Mouse (Mus musculus) ES-Bruce4 (cell line): ENCODE measurements at regions not wholly inside any gene's neighbourhood (a gene's known extent, or its start where the extent isn't known, plus 50 kb on each side); places are given as distances from the start of the nearest gene placed in this dataset.
A peak's percentile ranks its signal among the peaks of the same experiment; 100 is the strongest.

Source experiments
- H3K27ac ChIP-seq: 2 replicates; pipeline ENCODE4 v1.5.1; 2012; ENCODE audit warnings: low read length, inconsistent platforms; ENCODE audit not compliant: insufficient read depth
- H3K27me3 ChIP-seq: 2 replicates; pipeline ENCODE4 v1.6.1; 2012; ENCODE audit warnings: mild to moderate bottlenecking, low read length, inconsistent platforms; ENCODE audit not compliant: control insufficient read depth, poor library complexity, insufficient read depth, severe bottlenecking
- H3K36me3 ChIP-seq: 2 replicates; pipeline ENCODE4 v1.6.1; 2012; ENCODE audit warnings: inconsistent platforms, mild to moderate bottlenecking, low read length, moderate library complexity; ENCODE audit not compliant: control insufficient read depth, poor library complexity, insufficient read depth, severe bottlenecking
- H3K4me1 ChIP-seq: one replicate; pipeline ENCODE4 v1.8.1; 2011; ENCODE audit warnings: low read length; ENCODE audit not compliant: control insufficient read depth, insufficient read depth
- H3K4me3 ChIP-seq: 2 replicates; pipeline ENCODE4 v1.5.1; 2011; ENCODE audit warnings: low read depth, mild to moderate bottlenecking, low read length
- H3K9ac ChIP-seq: 2 replicates; pipeline ENCODE4 v1.6.1; 2012; ENCODE audit warnings: low read depth, mild to moderate bottlenecking, inconsistent platforms; ENCODE audit not compliant: poor library complexity, severe bottlenecking
- H3K9me3 ChIP-seq: replicated peaks from 2 replicates; pipeline ENCODE4 v1.6.1; 2012; ENCODE audit warnings: mild to moderate bottlenecking, low read length, inconsistent platforms; ENCODE audit not compliant: control insufficient read depth, poor library complexity, insufficient read depth, severe bottlenecking
- CTCF ChIP-seq: IDR thresholded peaks from one replicate; pipeline ENCODE4 v1.8.1; 2011; ENCODE audit warnings: low read depth, low read length
- EP300 ChIP-seq: IDR thresholded peaks from 2 replicates; pipeline ENCODE4 v1.6.1; 2011; ENCODE audit warnings: low read depth, low read length; ENCODE audit not compliant: insufficient read depth
- POLR2A ChIP-seq: IDR thresholded peaks from one replicate; pipeline ENCODE4 v1.8.1; 2011; ENCODE audit warnings: low read length; ENCODE audit not compliant: insufficient read depth

- Histone ChIP-seq H3K9me3 (no peaks in the 10 kb centered on the region), H3K36me3 (no peaks in the 10 kb centered on the region), H3K9ac (no peak overlapping the region), H3K27ac (no peak overlapping the region), H3K4me1 (no peaks in the 10 kb centered on the region), H3K4me3 (no peak overlapping the region), H3K27me3 (no peaks in the 10 kb centered on the region)
- TF ChIP-seq EP300, result no peak
- no peak for TF ChIP-seq POLR2A
- peak; percentile 46 for TF ChIP-seq CTCF
These were observed 104.0 kb upstream of the Pcbd1 start for GRCm38 (mm10) chr10:60985109-60985576.

- no peaks in the 10 kb centered on the region for H3K9me3 ChIP-seq
- no peaks in the 10 kb centered on the region for H3K36me3 ChIP-seq
- no peak overlapping the region for H3K4me3 ChIP-seq
- no peak overlapping the region for H3K27ac ChIP-seq
- TF ChIP-seq POLR2A, result no peak
- TF ChIP-seq CTCF, result no peak
- TF ChIP-seq EP300, result no peak
- H3K9ac ChIP-seq, result no peak overlapping the region
- H3K27me3 ChIP-seq, result no peaks in the 10 kb centered on the region
- H3K4me1 ChIP-seq, result no peaks in the 10 kb centered on the region
These were observed 107.4 kb upstream of the Pcbd1 start for GRCm38 (mm10) chr10:60981770-60982169.

GRCm38 (mm10) chr10:60973615-60974014 is 115.5 kb upstream of the Pcbd1 start:
- H3K4me3 ChIP-seq, result no peak overlapping the region
- H3K9me3 ChIP-seq, result no peaks in the 10 kb centered on the region
- no peaks in the 10 kb centered on the region for H3K36me3 ChIP-seq
- no peak overlapping the region for H3K9ac ChIP-seq
- H3K4me1 ChIP-seq, result no peaks in the 10 kb centered on the region
- no peaks in the 10 kb centered on the region for H3K27me3 ChIP-seq
- no peak overlapping the region for H3K27ac ChIP-seq
- TF ChIP-seq POLR2A (no peak), EP300 (no peak), CTCF (no peak)

GRCm38 (mm10) chr10:60964843-60965242 is 124.3 kb upstream of the Pcbd1 start:
- TF ChIP-seq CTCF (no peak), POLR2A (no peak), EP300 (no peak)
- no peak overlapping the region for H3K27ac ChIP-seq
- H3K27me3 ChIP-seq, result no peaks in the 10 kb centered on the region

GRCm38 (mm10) chr10:60957820-60958233 is 126.4 kb upstream of the Unc5b start:
- H3K9me3 ChIP-seq, result no peaks in the 10 kb centered on the region
- no peaks in the 10 kb centered on the region for H3K4me1 ChIP-seq
- TF ChIP-seq POLR2A (no peak), EP300 (no peak), CTCF (no peak)
- H3K27ac ChIP-seq, result no peak overlapping the region
- no peaks in the 10 kb centered on the region for H3K36me3 ChIP-seq
- no peak overlapping the region for H3K9ac ChIP-seq
- no peaks in the 10 kb centered on the region for H3K27me3 ChIP-seq
- H3K4me3 ChIP-seq, result no peak overlapping the region

More at GRCm38 (mm10) chr10:60964843-60965242, 124.3 kb upstream of the Pcbd1 start:
- Histone ChIP-seq H3K9me3 (no peaks in the 10 kb centered on the region), H3K9ac (no peak overlapping the region), H3K36me3 (no peaks in the 10 kb centered on the region), H3K4me1 (no peaks in the 10 kb centered on the region), H3K4me3 (no peak overlapping the region)

- Histone ChIP-seq H3K4me1 (no peaks in the 10 kb centered on the region), H3K36me3 (no peaks in the 10 kb centered on the region)
- TF ChIP-seq POLR2A (no peak), CTCF (no peak), EP300 (no peak)
These were observed 124.1 kb upstream of the Unc5b start for GRCm38 (mm10) chr10:60955467-60955866.

More at GRCm38 (mm10) chr10:60955467-60955866, 124.1 kb upstream of the Unc5b start:
- H3K27ac ChIP-seq, result no peak overlapping the region
- no peak overlapping the region for H3K9ac ChIP-seq
- H3K9me3 ChIP-seq, result no peaks in the 10 kb centered on the region
- no peak overlapping the region for H3K4me3 ChIP-seq
- H3K27me3 ChIP-seq, result no peaks in the 10 kb centered on the region
